Mouse (Mus musculus) kidney, adult 10 weeks (tissue): ENCODE data around the gene Gjb3. TPM values are rescaled to one million over a fixed set of nuclear protein-coding genes. Genes with fewer than 3 reads are reported as not detected.

Experiments
- polyA plus RNA-seq: library from polyadenylated mRNA; stranded (reverse); fragments of 350-450 nt; fragmentation: Illumina TruSeq; extraction: RNeasy Lipid Tissue Mini Kit (QIAGEN cat#74804); gene quantifications from one replicate; pipeline ENCODE4 v1.2.3, GENCODE M21; 2014; ENCODE audit warnings: low read depth, low replicate concordance

Gjb3 gene
- polyA plus RNA-seq, result not detected

GRCm38 (mm10) chr4:127330181-127331100 lies at the start of gene Gjb3:
Gjb3 (minus strand) TSS chr4:127330844.

GRCm38 (mm10) chr4:127358018-127358417 lies 27.4 kb upstream of the Gjb3 start, which contains the start of gene Gjb5:
Gjb5 (minus strand) TSS chr4:127358181.

GRCm38 (mm10) chr4:127353951-127354438 lies 23.4 kb upstream of the Gjb3 start, which contains the start of gene Gjb4:
Gjb4 (minus strand) TSS chr4:127354081.

GRCm38 (mm10) chr4:127313861-127314260 lies 16.8 kb downstream of the Gjb3 start, which contains the start of gene Gja4:
Gja4 (minus strand) TSS chr4:127314039.

Other genes with a start within 250 kb of the Gjb3 start
- 24.9 TPM for gene Tmem35b, start 207.2 kb downstream of the Gjb3 start, polyA plus RNA-seq
- not detected for gene Dlgap3, start 161.6 kb downstream of the Gjb3 start, polyA plus RNA-seq
- 3.9 TPM for gene Smim12, start 87.1 kb downstream of the Gjb3 start, polyA plus RNA-seq
- not detected for gene Gja4, start 16.8 kb downstream of the Gjb3 start, polyA plus RNA-seq
- gene Gjb4, start 23.2 kb upstream of the Gjb3 start, polyA plus RNA-seq, result not detected
- gene Gjb5, start 27.3 kb upstream of the Gjb3 start, polyA plus RNA-seq, result not detected